Comparison of ENCODE assay signal across 7 mouse cellular contexts in genomic region chr5:105053471-105054169, GRCm38 (mm10).
A peak's percentile ranks its signal among the peaks of the same experiment; 100 is the strongest.
DNase-seq lines count a peak whose midpoint lies in the region; ATAC-seq and TF ChIP-seq lines count a peak whose summit lies in the region.
"Not testable (repeated sequence)": the region's sequence is repeated elsewhere in the genome, so short reads cannot be mapped to it uniquely, and the experiment has no call there.

No protein-coding gene starts in this region.

- peaks cover 4 to 33% of the 10 kb centered on the region in 2 experiments; a peak in 3 of 4 replicates for H3K4me1 ChIP-seq in CH12.LX (ENCODE audit: control insufficient read depth in 1 of 2, insufficient read depth in 2 of 2)
- H3K4me1 ChIP-seq in embryonic facial prominence, embryonic 14.5 days (ENCODE audit: control insufficient read depth, insufficient read depth, low read length): not testable (repeated sequence)

- 54% methylated on average over 1 of the region's 1 CpGs for WGBS in embryonic facial prominence, embryonic 14.5 days

- H3K27ac ChIP-seq in CH12.LX (ENCODE audit: insufficient read depth, low read depth): peak overlapping the region; percentile 6; the same call in 1 of the 2 replicates
- not testable (repeated sequence) for H3K27ac ChIP-seq in embryonic facial prominence, embryonic 14.5 days (replicated peaks; ENCODE audit: low read depth, low read length)

- not testable (repeated sequence) for TF ChIP-seq CTCF in CH12.LX (conservative IDR thresholded peaks at IDR 0.05 in 1 of 2, IDR thresholded peaks at IDR 0.05 in 1 of 2; ENCODE audit: low read depth in 2 of 2, low read length in 2 of 2)

- not testable (repeated sequence) for H3K36me3 ChIP-seq in CH12.LX (replicated peaks in 1 of 2; ENCODE audit: control insufficient read depth in 1 of 2, insufficient read depth in 1 of 2, low read length in 1 of 2); embryonic facial prominence, embryonic 14.5 days (ENCODE audit: control insufficient read depth, insufficient read depth, low read length)

- TF ChIP-seq EP300 in CH12.LX (IDR thresholded peaks at IDR 0.05; ENCODE audit: low read length): not testable (repeated sequence)

- H3K4me3 ChIP-seq in CH12.LX (replicated peaks in 1 of 3; ENCODE audit: low read depth in 2 of 3, low read length in 2 of 3, poor library complexity in 1 of 3): peak overlapping the region in 2 of 3 experiments; percentile 43 to 53
- not testable (repeated sequence) for H3K4me3 ChIP-seq in embryonic facial prominence, embryonic 14.5 days (ENCODE audit: low read depth, low read length)

- not testable (repeated sequence) for TF ChIP-seq RAD21 in CH12.LX (IDR thresholded peaks at IDR 0.05; ENCODE audit: low read depth, low read length)

- peak overlapping the region; percentile 78 for H3K9ac ChIP-seq in CH12.LX (ENCODE audit: insufficient read depth, low read depth)
- H3K9ac ChIP-seq in embryonic facial prominence, embryonic 14.5 days (ENCODE audit: low read depth, low read length): not testable (repeated sequence)

- dilution Hi-C loops in CH12.LX (cut with MboI; ENCODE audit: extremely low pct_ligation_motif_present, extremely low pct_unique_long_range_greater_than_20kb, low sequenced_read_pairs): not testable (repeated sequence)

- peak; percentile 35 for DNase-seq in CH12.LX (ENCODE audit: extremely low read depth)
- DNase-seq in embryonic facial prominence, embryonic 14.5 days (ENCODE audit: low spot score): peak; percentile 27
- peak; percentile 85 for DNase-seq in induced T-regulatory cell, adult 2 months (ENCODE audit: low read depth)
- DNase-seq in lung, postnatal 10 days: peak; percentile 19
- peak; percentile 35 to 51 for DNase-seq in spleen, postnatal 36 days (ENCODE audit: low spot score in 2 of 2)
- peak; percentile 38 for DNase-seq in thymus, postnatal 4 days

- in situ Hi-C loops in CH12.LX (cut with MboI; ENCODE audit: low pct_ligation_motif_present, low pct_unique_long_range_greater_than_20kb, low sequenced_read_pairs): not testable (repeated sequence)

- not testable (repeated sequence) for ATAC-seq in embryonic facial prominence, embryonic 14.5 days (ENCODE audit: low read depth)
- ATAC-seq in monocyte, adult 5-6 weeks (replicated peaks; ENCODE audit: insufficient number of reproducible peaks, low FRiP score, low TSS enrichment, poor library complexity, severe bottlenecking): 0 out of 2 replicates have a peak, but pooled peaks have one; percentile 47

- not testable (repeated sequence) for H3K9me3 ChIP-seq in CH12.LX (replicated peaks; ENCODE audit: low read length); embryonic facial prominence, embryonic 14.5 days (ENCODE audit: control insufficient read depth, low read length)

- H3K27me3 ChIP-seq in CH12.LX (replicated peaks); embryonic facial prominence, embryonic 14.5 days (replicated peaks; ENCODE audit: control insufficient read depth, insufficient read depth, low read length): not testable (repeated sequence)

- H3K4me2 ChIP-seq in CH12.LX (ENCODE audit: insufficient read depth, low read depth, poor library complexity, severe bottlenecking): peak overlapping the region; percentile 95
- not testable (repeated sequence) for H3K4me2 ChIP-seq in embryonic facial prominence, embryonic 14.5 days (ENCODE audit: low read depth, low read length)

- H3K79me2 ChIP-seq in CH12.LX (replicated peaks; ENCODE audit: control insufficient read depth, extremely low read depth, insufficient read depth, poor library complexity, severe bottlenecking): not testable (repeated sequence)

- TF ChIP-seq POLR2A in CH12.LX (IDR thresholded peaks at IDR 0.05; ENCODE audit: low read depth, low read length): peak; percentile 24; the same call in 1 of the 2 replicates

TF ChIP-seq in CH12.LX, 34 proteins besides CTCF, POLR2A, EP300 and RAD21:
- TF ChIP-seq MEF2A (IDR thresholded peaks at IDR 0.05; ENCODE audit: borderline replicate concordance, low read depth, low read length) (peak; percentile 35; the same call in 1 of the 2 replicates), BHLHE40 (IDR thresholded peaks at IDR 0.05; ENCODE audit: low read depth, low read length) (peak; percentile 38; the same call in 1 of the 2 replicates), MXI1 (IDR thresholded peaks at IDR 0.05; ENCODE audit: low read depth, low read length) (peak; percentile 11; the same call in 1 of the 2 replicates), ELF1 (IDR thresholded peaks at IDR 0.05; ENCODE audit: low read depth, low read length) (peak; percentile 45; the same call in 1 of the 2 replicates), ETS1 (conservative IDR thresholded peaks at IDR 0.05; ENCODE audit: low read depth, low read length) (peak; percentile 40; the same call in 1 of the 2 replicates)

Comparison
In these comparisons a context has a peak if more than half of its experiments do, and no peak if none do; other contexts are left out.
1. DNase-seq: peak in every context shown above with its lines; median percentile 85 in induced T-regulatory cell, adult 2 months; 43 in spleen, postnatal 36 days; 38 in thymus, postnatal 4 days; 35 in CH12.LX; 27 in embryonic facial prominence, embryonic 14.5 days; 19 in lung, postnatal 10 days.